Mouse (Mus musculus) brain, embryonic 18.5 days (tissue): ENCODE data around the gene 4921501E09Rik.
A peak's percentile ranks its signal among the peaks of the same experiment; 100 is the strongest.
"Not testable (repeated sequence)": the region's sequence is repeated elsewhere in the genome, so short reads cannot be mapped to it uniquely, and the experiment has no call there.

ENCODE experiments used
- DNase-seq: peaks from one replicate; pipeline ENCODE4 v3.0.0-alpha.2; 2012; ENCODE audit warnings: low read depth, low spot score

The 4921501E09Rik gene

DNA sequence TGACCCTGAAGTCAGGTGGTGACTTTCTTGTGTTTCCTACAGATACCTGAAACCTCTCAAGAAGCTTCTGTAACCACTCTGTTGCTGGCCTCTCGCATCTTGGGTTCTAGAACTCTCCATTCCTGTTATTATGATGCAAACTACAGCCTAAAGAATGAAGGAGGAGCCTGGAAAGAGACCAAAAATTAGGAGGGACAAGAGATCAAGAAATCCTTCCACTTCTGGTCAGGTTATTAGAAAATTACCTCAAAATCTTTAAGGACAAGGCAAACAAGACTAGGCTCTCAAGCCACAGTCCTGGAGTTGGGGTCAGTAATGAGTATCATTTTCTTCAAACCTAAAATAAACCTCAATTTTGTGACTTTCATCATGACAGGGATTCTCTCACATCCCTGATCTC, at the start of gene 4921501E09Rik:
Gene 4921501E09Rik (minus strand): TSS at position 101 of the 400 bp plus-strand sequence.
- DNase-seq, result no peak

DNA sequence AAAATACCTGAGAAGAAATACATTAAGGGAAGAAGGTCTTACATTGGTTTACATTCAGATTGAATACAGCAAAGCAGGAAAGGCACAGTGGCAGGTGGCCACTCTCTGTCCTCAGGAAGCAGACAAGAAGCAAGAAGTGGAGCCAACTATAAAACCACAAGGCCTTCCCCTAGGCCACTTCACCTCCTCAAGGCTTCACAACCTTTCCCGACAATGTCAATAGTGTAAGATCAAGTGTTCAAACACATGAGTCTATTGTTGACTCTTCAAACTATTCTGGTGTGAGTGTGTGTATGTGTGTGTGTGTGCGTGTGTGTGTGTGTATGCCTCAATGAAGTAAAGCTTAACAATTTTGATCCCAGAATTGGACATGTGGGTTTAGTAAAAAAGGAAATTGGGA, 29.5 kb upstream of the 4921501E09Rik start:
- DNase-seq, result no peak

DNA sequence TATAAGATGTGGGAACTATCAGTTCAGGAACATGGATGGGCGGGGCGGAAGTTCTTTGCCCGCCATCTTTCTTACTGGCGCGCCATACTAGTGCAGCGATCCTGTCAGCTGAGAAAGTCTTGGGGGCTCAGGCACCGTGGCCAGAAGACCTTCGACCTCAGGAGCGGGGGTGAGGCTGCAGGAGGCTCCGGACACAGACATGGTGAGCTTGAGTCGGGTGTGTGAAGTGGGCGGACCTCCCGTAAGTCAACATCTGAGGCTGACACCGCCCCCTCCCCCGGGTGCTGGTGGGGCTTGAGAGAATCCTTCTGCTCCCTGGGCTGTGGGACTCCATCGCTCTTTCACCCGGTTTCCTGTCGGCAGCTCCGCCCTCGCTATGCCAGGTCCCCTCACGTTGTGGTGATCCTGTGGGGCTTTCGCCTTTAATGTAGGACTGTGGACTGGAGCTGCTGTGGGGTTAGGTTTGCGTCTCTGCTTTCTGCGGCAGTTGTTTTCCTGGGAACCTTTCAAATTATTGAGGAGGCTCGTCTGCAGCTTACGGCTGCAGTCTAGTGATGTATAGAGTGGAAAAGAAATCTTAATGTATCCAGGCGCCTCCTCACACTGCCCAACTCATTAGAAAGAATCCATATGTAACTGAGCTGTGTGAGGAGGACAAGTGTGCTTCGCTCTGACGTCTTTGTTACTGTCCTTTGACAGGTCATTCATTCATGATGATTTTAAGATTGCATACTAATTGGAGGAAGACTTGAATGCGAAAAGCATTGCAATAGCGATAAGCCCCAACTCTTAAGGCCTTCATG, 24.7 kb upstream of the 4921501E09Rik start:
- peak; percentile 60 for DNase-seq

DNA sequence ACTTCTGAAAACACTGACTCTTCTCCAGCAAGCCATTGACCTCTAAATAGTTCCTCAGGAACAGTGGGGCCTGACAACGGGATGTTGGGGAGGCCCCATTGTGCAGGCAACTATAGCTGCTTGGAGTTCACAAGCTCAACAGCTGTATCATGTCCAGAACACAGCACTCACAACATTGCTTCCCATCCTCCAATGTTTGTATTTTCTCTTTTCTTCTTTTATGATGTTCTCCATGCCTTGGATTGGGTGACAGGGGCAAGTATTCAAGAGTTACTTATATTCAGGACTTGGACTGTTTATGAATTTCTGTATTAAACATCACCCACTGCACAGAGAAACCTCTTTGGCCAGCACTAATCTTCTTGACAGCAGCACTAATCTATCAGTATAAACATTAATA, 23.8 kb upstream of the 4921501E09Rik start:
- no peak for DNase-seq

DNA sequence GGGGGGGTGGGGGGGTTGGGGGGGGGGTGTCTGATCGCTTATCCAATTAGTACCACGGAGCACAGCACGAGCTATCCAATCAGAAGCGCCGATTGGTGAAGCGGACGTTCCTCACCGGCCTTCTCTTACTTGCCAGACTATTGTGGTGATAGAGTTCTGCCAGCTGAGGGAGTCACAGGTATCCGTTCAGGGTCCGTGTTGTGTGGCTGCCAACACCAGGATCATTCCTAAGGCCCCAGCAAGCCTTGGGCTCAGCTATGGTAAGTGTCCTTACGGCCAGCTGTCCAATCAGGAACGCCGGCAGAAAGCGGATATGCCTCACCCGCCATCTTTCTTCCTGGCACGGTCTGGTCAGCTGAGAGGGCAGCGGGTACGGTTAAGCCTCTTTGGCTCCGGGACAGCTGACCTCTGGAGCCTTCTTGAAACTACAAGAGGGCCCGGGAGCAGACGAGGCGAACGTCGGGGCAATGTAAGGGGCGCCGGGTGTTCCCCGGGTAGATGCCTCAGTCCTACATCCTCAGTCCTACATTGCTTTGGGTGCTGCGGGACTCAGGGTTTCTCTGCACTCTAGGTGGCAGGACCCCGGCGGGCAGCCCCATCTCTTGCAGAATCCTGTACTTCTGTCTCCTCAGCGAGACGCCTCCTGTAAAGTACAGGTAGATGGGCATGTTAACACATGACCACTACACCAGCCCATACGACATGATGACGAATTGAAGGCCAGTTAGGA, 21.5 kb upstream of the 4921501E09Rik start, which contains the start of gene Zfp563:
Gene Zfp563 (plus strand): TSS at position 91 of the 730 bp plus-strand sequence.
- peak; percentile 84 for DNase-seq

- DNase-seq, result no peak
These were observed 4.9 kb downstream of the 4921501E09Rik start for GRCm38 (mm10) chr17:33063001-33063400.

DNA sequence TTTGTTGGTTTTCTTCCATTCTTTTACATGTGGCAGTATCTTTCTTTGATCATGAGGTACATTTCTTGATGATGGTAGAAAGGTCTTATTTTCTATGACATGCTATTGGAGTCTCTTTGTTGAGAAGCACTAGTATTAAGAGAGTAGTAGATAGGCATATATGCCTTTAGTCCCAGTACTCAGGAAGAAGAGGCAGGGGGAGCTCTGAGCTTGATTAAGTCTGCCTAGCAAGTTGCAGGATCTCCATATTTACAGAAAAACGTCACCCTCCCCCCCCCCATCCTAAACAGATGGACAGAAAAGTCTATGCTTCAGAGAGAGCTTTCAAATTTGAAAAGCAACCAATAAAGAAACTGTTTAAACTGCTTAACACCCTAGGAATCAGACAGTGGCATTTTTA, 9.1 kb downstream of the 4921501E09Rik start:
- DNase-seq, result no peak

- DNase-seq, result peak; percentile 74
These were observed 34.7 kb downstream of the 4921501E09Rik start, which contains the start of gene Zfp763 for GRCm38 (mm10) chr17:33032900-33033891. Gene Zfp763 (minus strand): TSS chr17:33033402.

DNA sequence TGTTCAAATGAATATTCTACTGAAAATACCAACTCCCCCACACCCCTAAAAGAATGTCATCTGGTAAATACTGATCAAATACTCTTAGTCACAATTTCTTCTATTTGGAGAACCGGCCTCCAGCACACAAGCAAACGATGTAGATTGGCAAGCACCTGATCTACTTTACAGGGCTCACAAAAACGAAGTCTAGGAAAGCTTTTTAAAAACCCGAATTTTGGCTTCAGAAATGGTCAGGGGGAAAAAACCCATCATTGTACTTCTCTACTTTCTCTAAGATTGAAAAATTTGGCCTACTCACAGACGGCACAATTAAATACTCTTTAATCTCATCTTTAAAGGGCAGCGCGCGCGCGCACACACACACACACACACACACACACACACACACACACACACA, 35.5 kb downstream of the 4921501E09Rik start:
- DNase-seq, result no peak

DNA sequence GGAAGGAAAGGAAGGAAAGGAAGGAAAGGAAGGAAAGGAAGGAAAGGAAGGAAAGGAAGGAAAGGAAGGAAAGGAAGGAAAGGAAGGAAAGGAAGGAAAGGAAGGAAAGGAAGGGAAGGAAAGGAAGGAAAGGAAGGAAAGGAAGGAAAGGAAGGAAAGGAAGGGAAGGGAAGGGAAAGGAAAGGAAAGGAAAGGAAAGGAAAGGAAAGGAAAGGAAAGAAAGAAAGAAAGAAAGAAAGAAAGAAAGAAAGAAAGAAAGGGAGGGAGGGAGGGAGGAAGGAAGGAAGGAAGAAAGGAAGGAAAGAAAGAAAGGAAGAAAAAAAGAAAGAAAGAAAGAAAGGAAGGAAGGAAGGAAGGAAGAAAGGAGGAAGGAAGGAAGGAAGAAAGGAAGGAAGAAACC, 47.4 kb downstream of the 4921501E09Rik start:
- not testable (repeated sequence) for DNase-seq
